Mouse (Mus musculus) liver, adult 2 months (tissue): ENCODE data around the gene Slc35a3.

ENCODE experiments used
- CTCF ChIP-seq: fragments of 200-500 bp; IDR thresholded peaks from 2 replicates; pipeline ENCODE4 v1.5.1; 2011; ENCODE audit warnings: low read depth, low read length, control low read depth
- POLR2A ChIP-seq: fragments of 200-500 bp; IDR thresholded peaks from 2 replicates; pipeline ENCODE4 v1.6.1; 2011; ENCODE audit warnings: low read length, control low read depth; ENCODE audit not compliant: insufficient read depth; ENCODE audit errors: extremely low read depth

GRCm38 (mm10) chr3:116740963-116741362 lies 28.3 kb upstream of the Slc35a3 start:
- TF ChIP-seq CTCF (no peak), POLR2A (no peak)
